Mouse (Mus musculus): ENCODE results near the gene Fam173b. TPM values are rescaled to one million over a fixed set of nuclear protein-coding genes. Genes with fewer than 3 reads are reported as not detected.
A peak's percentile ranks its signal among the peaks of the same experiment; 100 is the strongest.

Fam173b gene
- polyA plus RNA-seq, 1 experiment from 2014 or later, result 15.1 TPM

DNA sequence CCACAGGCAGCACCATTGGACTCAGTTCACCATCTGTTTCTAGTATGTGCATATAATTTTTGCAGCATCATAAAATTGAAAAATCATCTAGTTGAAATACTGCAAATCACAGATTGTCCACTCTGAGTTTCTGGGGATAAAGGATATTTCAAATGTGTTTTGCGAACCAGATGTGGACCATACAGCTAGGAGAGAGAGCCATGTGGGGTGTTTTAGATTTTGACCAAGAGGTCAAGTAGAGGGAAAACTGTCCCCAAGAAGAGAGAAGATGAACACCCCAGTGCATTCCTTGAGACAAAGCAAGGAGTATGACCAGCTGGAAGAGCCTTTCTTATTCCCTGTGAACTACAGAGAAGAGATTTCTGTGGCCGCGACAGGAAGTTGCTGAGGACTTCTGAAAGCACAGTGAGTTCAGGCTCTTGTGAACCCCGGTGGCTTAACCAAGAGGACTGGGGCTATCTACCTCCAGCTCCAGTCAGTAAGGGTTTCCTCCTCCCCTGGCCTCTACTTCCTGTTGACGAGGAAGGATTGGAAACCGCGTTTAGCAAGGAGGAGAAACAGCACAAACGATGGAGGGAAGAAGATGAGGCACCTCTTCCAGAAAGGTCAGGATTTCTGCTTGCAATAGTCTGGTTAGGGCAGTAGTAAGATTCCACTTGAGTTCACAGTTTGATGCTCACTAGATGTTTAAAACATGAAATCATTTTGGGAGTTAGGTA is 46.4 kb downstream of the Fam173b start:
- Histone ChIP-seq H3K4me1 (no peaks in the 10 kb centered on the region; the same call in 1 of the 2 replicates), H3K36me3 (no peaks in the 10 kb centered on the region), H3K27ac (0 out of 2 replicates have a peak overlapping the region, but pooled peaks have one; percentile 13), H3K4me3 (replicated peaks) (no peak overlapping the region), H3K27me3 (replicated peaks) (no peaks in the 10 kb centered on the region), H3K9me3 (no peaks in the 10 kb centered on the region), H3K4me2 (no peak overlapping the region), H3K9ac (no peak overlapping the region)
- WGBS, result 54% methylated on average over 8 of the region's 8 CpGs
- no peak for ATAC-seq (ENCODE audit: insufficient read depth, low FRiP score, low read depth)

DNA sequence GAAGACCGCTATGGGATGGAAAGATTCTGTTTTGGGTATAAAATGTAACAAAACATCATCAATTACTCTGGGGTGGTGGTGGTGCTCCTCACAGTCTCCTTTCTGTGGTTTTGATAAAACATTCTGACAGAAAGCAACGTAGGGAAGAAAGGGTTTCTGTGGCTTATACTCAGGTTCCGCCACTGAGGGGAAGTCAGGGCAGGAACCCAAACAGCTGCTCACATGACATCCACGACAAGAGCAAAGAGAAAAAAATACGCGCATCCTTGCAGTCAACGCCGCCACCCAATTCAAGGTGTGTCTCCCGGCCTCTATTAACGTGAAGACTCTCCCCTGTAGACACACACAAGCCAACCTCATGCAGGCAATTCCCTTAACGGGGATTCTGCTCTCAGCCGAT is 48.0 kb downstream of the Fam173b start:
- H3K4me3 ChIP-seq (replicated peaks), result no peak overlapping the region
- no peaks in the 10 kb centered on the region; the same call in 1 of the 2 replicates for H3K4me1 ChIP-seq
- H3K36me3 ChIP-seq, result no peaks in the 10 kb centered on the region
- H3K27ac ChIP-seq, result no peak overlapping the region
- no peak overlapping the region for H3K4me2 ChIP-seq
- H3K9ac ChIP-seq, result no peak overlapping the region
- ATAC-seq (ENCODE audit: insufficient read depth, low FRiP score, low read depth), result no peak
- 90% methylated on average over 12 of the region's 12 CpGs for WGBS
- no peaks in the 10 kb centered on the region for H3K9me3 ChIP-seq
- H3K27me3 ChIP-seq (replicated peaks), result no peaks in the 10 kb centered on the region

DNA sequence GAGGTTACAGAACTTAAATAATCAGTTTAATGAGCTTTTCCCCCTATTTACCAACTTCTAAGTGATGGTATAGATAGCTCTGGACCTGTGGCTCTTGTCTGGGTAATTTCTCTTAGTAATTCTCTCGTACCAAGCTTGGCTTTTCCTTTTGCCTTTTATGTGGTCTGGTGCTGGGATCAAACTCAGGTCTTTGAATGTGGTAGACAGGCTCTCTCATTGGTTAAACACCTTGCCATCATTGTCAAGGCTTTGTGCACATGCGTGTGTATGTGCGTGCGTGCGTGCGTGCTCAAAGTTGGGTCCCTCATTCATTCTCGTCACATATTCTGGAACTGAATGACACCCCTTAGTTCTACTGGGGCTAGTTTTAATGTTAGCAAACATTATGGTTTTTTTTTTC is 49.2 kb downstream of the Fam173b start:
- 92% methylated on average over 7 of the region's 7 CpGs for WGBS
- no peaks in the 10 kb centered on the region for H3K27me3 ChIP-seq (replicated peaks)
- H3K9me3 ChIP-seq, result no peaks in the 10 kb centered on the region
- no peak overlapping the region for H3K4me2 ChIP-seq
- no peak overlapping the region for H3K4me3 ChIP-seq (replicated peaks)
- H3K27ac ChIP-seq, result no peak overlapping the region
- H3K4me1 ChIP-seq, result no peaks in the 10 kb centered on the region; the same call in 1 of the 2 replicates
- H3K9ac ChIP-seq, result no peak overlapping the region
- H3K36me3 ChIP-seq, result no peaks in the 10 kb centered on the region
- no peak for ATAC-seq (ENCODE audit: insufficient read depth, low FRiP score, low read depth)

DNA sequence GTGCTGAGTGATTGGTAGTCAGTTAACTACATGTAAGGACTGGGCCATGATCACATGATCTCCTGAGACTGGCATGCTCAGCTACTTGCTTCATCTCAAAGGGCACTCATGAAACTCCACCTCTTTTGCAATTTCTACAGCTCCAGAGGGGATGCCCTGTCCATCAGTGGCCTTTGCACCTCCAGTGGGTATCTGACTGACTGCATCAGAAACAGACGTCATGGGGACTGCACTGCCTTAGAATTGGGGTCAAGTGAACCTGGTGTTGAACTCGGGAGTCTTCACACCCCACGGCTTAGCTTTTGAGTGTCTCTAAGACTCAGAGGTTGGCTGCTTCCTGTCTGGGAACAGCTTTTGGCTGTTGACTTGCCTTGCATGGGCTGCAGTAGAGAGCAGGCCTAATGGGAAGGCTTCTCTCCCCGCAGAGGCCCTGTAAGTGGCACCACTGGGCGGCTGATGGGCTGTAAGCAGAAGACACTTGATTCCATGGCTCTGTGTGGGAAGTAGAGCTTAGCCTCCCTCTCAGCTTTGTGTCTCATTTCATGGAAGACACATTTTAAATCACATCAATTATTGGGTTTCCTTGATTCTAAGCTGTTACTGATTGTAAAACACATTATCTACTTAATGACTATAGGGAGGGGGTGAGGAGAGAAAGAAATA is 58.6 kb downstream of the Fam173b start:
- H3K9ac ChIP-seq, result no peak overlapping the region
- no peak overlapping the region for H3K27ac ChIP-seq
- no peaks in the 10 kb centered on the region for H3K27me3 ChIP-seq (replicated peaks)
- no peaks in the 10 kb centered on the region for H3K9me3 ChIP-seq
- H3K4me1 ChIP-seq, result no peaks in the 10 kb centered on the region
- ATAC-seq (ENCODE audit: insufficient read depth, low FRiP score, low read depth), result no peak
- 77% methylated on average over 5 of the region's 5 CpGs for WGBS
- no peak overlapping the region for H3K4me2 ChIP-seq
- no peaks in the 10 kb centered on the region for H3K36me3 ChIP-seq
- H3K4me3 ChIP-seq (replicated peaks), result no peak overlapping the region

DNA sequence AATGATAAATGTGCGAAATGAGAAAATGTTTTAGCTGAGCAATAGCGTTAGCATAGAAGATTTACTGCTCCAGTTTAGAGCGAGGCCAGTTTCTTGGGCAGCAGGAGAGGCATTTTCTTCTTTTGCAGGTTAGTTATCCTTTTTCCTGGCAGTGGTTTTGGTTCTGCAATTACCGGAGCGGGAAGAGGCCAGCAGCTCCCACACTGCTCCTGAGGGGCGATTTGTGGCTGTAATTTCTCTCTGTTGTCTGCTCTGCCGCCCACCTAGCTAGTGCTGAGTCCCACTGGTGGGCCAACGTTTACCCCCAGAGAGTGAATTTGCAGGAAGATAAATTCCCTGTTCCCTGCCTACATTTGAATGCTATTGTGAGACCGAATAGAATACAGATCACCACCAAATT is 59.2 kb downstream of the Fam173b start:
- no peaks in the 10 kb centered on the region for H3K27me3 ChIP-seq (replicated peaks)
- no peaks in the 10 kb centered on the region for H3K9me3 ChIP-seq
- H3K4me3 ChIP-seq (replicated peaks), result no peak overlapping the region
- no peak overlapping the region for H3K27ac ChIP-seq
- no peak overlapping the region for H3K4me2 ChIP-seq
- H3K9ac ChIP-seq, result no peak overlapping the region
- ATAC-seq (ENCODE audit: insufficient read depth, low FRiP score, low read depth), result no peak
- no peaks in the 10 kb centered on the region for H3K4me1 ChIP-seq
- 70% methylated on average over 9 of the region's 9 CpGs for whole genome bisulfite sequencing
- no peaks in the 10 kb centered on the region for H3K36me3 ChIP-seq

DNA sequence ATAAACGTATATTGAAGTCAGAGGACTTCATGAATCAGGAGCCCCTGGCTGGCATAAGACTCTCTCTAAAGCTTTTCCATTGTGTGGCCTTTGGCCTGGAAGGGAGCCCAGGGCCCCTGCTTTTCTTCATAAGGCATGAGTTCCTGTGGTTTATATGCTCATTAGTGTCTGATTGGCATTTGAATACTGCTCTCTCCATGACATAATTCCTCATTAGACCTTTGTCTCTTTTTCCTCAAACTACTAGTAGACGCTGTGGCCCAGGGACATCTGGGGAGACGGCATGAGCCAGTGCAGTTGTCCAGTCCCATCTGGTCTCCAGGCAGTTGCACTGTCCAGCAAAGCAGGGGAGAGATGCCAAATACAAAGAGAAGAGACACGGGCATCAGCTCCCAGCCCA is 60.1 kb downstream of the Fam173b start:
- Histone ChIP-seq H3K4me3 (replicated peaks) (no peak overlapping the region), H3K27ac (no peak overlapping the region), H3K9ac (no peak overlapping the region), H3K9me3 (no peaks in the 10 kb centered on the region), H3K27me3 (replicated peaks) (no peaks in the 10 kb centered on the region), H3K4me2 (no peak overlapping the region), H3K4me1 (no peaks in the 10 kb centered on the region), H3K36me3 (no peaks in the 10 kb centered on the region)
- no peak for ATAC-seq (ENCODE audit: insufficient read depth, low FRiP score, low read depth)
- WGBS, result 83% methylated on average over 4 of the region's 4 CpGs

DNA sequence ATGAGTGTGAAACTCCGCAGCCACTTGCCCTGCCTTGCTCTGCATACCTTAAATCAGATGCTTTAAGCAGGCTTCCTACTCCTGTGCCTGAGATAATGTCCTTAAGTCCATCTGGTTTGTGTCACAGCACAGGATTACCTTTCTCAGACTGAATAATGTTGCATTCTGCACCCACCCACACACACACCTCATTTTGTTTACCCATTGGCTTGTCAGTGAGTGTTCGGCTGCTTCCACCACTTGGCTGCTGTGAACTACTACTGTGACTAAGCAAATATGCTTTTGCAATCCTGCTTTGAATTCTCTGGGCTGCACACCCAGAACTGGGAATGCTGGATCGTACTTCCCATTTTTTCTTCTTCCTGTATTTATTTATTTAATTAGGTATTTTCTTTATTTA is 61.4 kb downstream of the Fam173b start:
- WGBS, result 56% methylated on average over 3 of the region's 3 CpGs
- Histone ChIP-seq H3K4me3 (replicated peaks) (no peak overlapping the region), H3K27me3 (replicated peaks) (no peaks in the 10 kb centered on the region), H3K4me2 (no peak overlapping the region), H3K9ac (no peak overlapping the region), H3K4me1 (no peaks in the 10 kb centered on the region), H3K36me3 (no peaks in the 10 kb centered on the region), H3K27ac (no peak overlapping the region), H3K9me3 (no peaks in the 10 kb centered on the region)
- ATAC-seq (ENCODE audit: insufficient read depth, low FRiP score, low read depth), result no peak

Other genes starting within 250 kb of the Fam173b start
- gene Ankrd33b, start 234.1 kb upstream of the Fam173b start, polyA plus RNA-seq (2015; fragmentation: Nextera tagmentation; extraction: Ambion mirVana), result 0.52 and 0.87 TPM in 2 replicates
- gene Ropn1l, start 148.1 kb upstream of the Fam173b start, polyA plus RNA-seq (2015; fragmentation: Nextera tagmentation; extraction: Ambion mirVana), result 2.9 and 3.0 TPM in 2 replicates
- 25.6 and 27.3 TPM in 2 replicates for gene March6, start 70.8 kb upstream of the Fam173b start, polyA plus RNA-seq (2015; fragmentation: Nextera tagmentation; extraction: Ambion mirVana)
- gene Cmbl, start 36.5 kb upstream of the Fam173b start, polyA plus RNA-seq (2015; fragmentation: Nextera tagmentation; extraction: Ambion mirVana), result 16.2 and 17.3 TPM in 2 replicates
- 457 and 489 TPM in 2 replicates for gene Cct5, start within 50 bp of the Fam173b start, polyA plus RNA-seq (2015; fragmentation: Nextera tagmentation; extraction: Ambion mirVana)